Mouse (Mus musculus) midbrain, embryonic 12.5 days (tissue): ENCODE data around the gene Ly6g5c. TPM values are rescaled to one million over a fixed set of nuclear protein-coding genes. Genes with fewer than 3 reads are reported as not detected.

Source experiments
- ATAC-seq: fragments of 200-750 bp; cut with Nextera tagmentation; 2 replicates; pipeline ENCODE4 v1.8.0; 2017; ENCODE audit warnings: low read depth, moderate TSS enrichment, moderate library complexity; ENCODE audit not compliant: low FRiP score
- H3K27ac ChIP-seq: fragments of 300-500 bp; sonication (generic); replicated peaks from 2 replicates; pipeline ENCODE4 v1.5.1; 2016; ENCODE audit warnings: mild to moderate bottlenecking
- H3K27me3 ChIP-seq: fragments of 300-500 bp; sonication (generic); 2 replicates; pipeline ENCODE4 v1.6.1; 2016; ENCODE audit warnings: mild to moderate bottlenecking
- H3K36me3 ChIP-seq: fragments of 300-500 bp; sonication (generic); 2 replicates; pipeline ENCODE4 v1.6.1; 2016
- H3K4me1 ChIP-seq: fragments of 300-500 bp; sonication (generic); 2 replicates; pipeline ENCODE4 v1.6.1; 2016
- H3K4me2 ChIP-seq: fragments of 300-500 bp; sonication (generic); replicated peaks from 2 replicates; pipeline ENCODE4 v1.6.1; 2016; ENCODE audit warnings: mild to moderate bottlenecking, moderate library complexity
- H3K4me3 ChIP-seq: fragments of 300-500 bp; sonication (generic); 2 replicates; pipeline ENCODE4 v1.5.1; 2016; ENCODE audit warnings: mild to moderate bottlenecking
- H3K9ac ChIP-seq: fragments of 300-500 bp; sonication (generic); replicated peaks from 2 replicates; pipeline ENCODE4 v1.6.1; 2016; ENCODE audit warnings: mild to moderate bottlenecking, moderate library complexity
- H3K9me3 ChIP-seq: fragments of 300-500 bp; sonication (generic); 2 replicates; pipeline ENCODE4 v1.6.1; 2016; ENCODE audit warnings: mild to moderate bottlenecking
- WGBS: fragments of 180-500 bp; shearing (Covaris S2); methylation state at CpG from one replicate; pipeline ENCODE4 v1.1.7; 2016; 5-methylcytosine and 5-hydroxymethylcytosine counted together
- polyA plus RNA-seq: library from polyadenylated mRNA; unstranded; fragments of >200 nt; fragmentation: Nextera tagmentation; extraction: Ambion mirVana; gene quantifications from 2 replicates; pipeline ENCODE4 v1.2.1, GENCODE M21; 2016

Gene Ly6g5c
- polyA plus RNA-seq, 1 experiment from 2014 or later, result not detected

DNA sequence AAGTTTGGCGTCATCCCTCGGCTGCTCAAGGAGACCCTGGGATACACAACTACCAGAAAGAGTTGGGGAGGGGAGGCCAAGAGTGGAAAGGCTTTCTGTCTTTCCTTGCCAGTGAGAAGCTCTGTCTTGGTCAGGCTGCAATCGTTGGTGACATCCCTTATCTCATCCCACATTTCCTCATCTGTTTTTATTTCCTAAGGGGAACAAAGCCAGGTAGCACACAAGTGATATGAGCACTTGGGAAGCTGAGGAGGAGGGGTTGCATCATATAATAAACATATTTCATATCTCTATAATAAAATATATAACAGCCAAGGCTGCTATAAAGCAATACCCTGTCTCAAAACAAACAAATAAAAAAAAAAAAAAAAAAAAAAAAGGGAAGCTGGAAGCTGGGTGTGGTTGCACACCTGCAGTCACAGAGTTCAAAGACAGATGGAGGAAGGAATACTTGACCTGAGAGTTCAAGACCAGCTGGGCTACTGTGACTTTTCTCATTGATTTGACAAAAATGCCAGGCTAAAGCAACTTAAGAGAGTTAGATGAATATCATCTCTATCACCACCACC lies 24.1 kb upstream of the Ly6g5c start:
- ATAC-seq, result no peak
- no peaks in the 10 kb centered on the region for H3K4me1 ChIP-seq
- H3K36me3 ChIP-seq, result no peaks in the 10 kb centered on the region
- no peak overlapping the region for H3K9ac ChIP-seq
- no peak overlapping the region for H3K4me3 ChIP-seq
- no peak overlapping the region for H3K4me2 ChIP-seq
- no peak overlapping the region for H3K27ac ChIP-seq
- peaks cover 5% of the 10 kb centered on the region; the same call in 1 of the 2 replicates for H3K27me3 ChIP-seq
- no peaks in the 10 kb centered on the region for H3K9me3 ChIP-seq
- 89% methylated on average over 3 of the region's 3 CpGs for WGBS

DNA sequence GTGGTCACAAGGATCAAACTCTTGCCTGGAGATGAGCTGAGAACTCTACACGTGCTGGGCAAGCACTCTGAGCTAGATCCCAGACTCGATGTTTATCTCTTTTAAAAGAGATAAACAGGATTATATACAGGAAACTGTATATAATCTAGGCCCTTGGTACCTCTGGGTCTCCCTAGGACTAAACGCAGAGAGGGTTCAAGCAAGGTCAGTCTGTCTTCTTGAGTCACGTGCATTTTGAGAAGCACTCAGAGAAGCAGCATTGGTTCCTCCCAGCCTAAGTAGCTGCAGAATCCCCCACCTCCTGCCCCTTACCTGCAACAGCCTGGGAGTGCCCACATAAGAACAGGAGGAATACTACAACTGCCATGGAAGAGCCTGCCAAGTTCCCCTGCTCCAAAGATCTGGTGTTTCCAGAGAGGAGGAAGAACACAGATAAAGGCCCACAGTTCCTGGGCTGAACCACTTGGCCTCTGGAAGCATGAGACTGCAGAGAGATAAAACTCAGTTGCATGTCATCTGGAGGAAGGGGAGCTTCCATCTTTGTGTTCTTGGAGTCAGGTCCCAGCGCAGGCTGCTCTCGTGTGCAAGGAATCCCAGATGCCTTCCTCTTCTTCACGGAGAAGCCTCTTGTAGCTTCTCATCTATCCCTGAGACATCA lies 22.7 kb upstream of the Ly6g5c start, which contains the start of gene Ly6g6f:
TSS of gene Ly6g6f (minus strand) at position 403 of the 658 bp plus-strand sequence.
- Histone ChIP-seq H3K4me1 (peaks cover 7% of the 10 kb centered on the region), H3K36me3 (no peaks in the 10 kb centered on the region), H3K4me2 (no peak within 1 kb of the TSS), H3K9me3 (no peaks in the 10 kb centered on the region), H3K27me3 (no peaks in the 10 kb centered on the region), H3K9ac (no peak within 1 kb of the TSS), H3K4me3 (no peak within 1 kb of the TSS), H3K27ac (no peak within 1 kb of the TSS)
- ATAC-seq, result no peak
- 87% methylated on average over 7 of the region's 7 CpGs for WGBS

DNA sequence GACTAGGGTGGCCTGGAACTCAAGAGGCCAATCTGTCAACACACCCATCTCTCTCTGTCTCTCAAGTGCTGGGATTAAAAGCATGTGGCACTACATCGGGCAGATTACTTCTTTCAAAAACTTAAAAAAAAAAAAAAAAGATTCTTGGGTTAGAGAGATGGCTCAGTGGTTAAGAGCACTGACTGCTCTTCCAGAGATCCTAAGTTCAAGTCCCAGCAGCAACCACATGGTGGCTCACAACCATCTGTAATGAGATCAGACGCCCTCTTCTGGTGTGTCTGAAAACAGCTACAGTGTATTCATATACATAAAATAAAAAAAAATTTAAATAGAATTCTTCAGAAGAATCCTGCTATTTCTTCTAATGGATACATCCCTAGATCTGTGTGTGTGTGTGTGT lies 19.9 kb upstream of the Ly6g5c start:
- no peak for ATAC-seq
- 54% methylated on average over 2 of the region's 2 CpGs for WGBS
- H3K4me3 ChIP-seq, result no peak overlapping the region
- H3K4me1 ChIP-seq, result peaks cover 13% of the 10 kb centered on the region
- no peaks in the 10 kb centered on the region for H3K9me3 ChIP-seq
- H3K27ac ChIP-seq, result no peak overlapping the region
- peaks cover 20% of the 10 kb centered on the region for H3K36me3 ChIP-seq
- no peaks in the 10 kb centered on the region for H3K27me3 ChIP-seq
- no peak overlapping the region for H3K4me2 ChIP-seq
- no peak overlapping the region for H3K9ac ChIP-seq

DNA sequence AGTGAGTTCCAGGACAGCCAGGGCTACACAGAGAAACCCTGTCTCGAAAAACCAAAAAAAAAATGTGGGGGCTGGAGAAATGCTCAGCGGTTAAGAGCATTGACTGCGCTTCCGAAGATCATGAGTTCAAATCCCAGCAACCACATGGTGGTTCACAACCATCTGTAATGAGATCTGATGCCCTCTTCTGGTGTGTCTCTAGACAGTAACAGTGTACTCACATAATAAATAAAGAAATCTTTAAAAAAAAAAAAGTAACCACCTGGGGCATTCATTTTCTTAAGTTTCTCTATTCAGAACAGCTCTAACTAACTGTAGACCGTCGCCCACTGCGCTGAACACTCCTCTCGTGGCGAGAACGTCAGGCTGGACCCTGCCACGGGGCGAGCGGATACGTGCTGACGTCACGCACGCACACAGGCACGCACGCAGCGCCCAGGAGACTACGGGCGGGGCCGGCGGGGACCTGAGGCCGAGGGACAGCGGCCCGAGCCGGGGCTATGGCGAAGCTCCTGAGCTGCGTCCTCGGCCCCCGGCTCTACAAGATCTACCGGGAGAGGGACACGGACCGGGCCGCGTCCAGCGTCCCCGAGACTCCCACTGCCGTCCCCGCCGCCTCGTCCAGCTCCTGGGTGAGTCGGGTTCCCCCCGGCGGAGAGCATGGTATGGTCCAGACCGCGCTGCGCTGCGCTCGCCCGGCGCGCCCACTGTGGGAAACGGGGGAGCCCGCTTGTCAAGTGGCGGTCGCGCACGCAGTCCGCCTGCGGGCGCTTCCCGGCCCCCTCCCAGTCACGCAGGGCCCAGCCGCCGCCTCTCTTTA lies 19.0 kb upstream of the Ly6g5c start, which contains the start of gene Abhd16a:
TSS of gene Abhd16a (plus strand) at position 439 of the 820 bp plus-strand sequence.
- H3K4me3 ChIP-seq, result peak within 1 kb of the TSS; percentile 68
- ATAC-seq, result peak; percentile 98
- H3K36me3 ChIP-seq, result peaks cover 23% of the 10 kb centered on the region
- peak within 1 kb of the TSS; percentile 97 for H3K27ac ChIP-seq
- H3K9ac ChIP-seq, result peak within 1 kb of the TSS; percentile 82
- H3K9me3 ChIP-seq, result no peaks in the 10 kb centered on the region
- H3K27me3 ChIP-seq, result no peaks in the 10 kb centered on the region
- peaks cover 13% of the 10 kb centered on the region for H3K4me1 ChIP-seq
- 4% methylated on average over 66 of the region's 67 CpGs for WGBS
- peak within 1 kb of the TSS; percentile 59 for H3K4me2 ChIP-seq

DNA sequence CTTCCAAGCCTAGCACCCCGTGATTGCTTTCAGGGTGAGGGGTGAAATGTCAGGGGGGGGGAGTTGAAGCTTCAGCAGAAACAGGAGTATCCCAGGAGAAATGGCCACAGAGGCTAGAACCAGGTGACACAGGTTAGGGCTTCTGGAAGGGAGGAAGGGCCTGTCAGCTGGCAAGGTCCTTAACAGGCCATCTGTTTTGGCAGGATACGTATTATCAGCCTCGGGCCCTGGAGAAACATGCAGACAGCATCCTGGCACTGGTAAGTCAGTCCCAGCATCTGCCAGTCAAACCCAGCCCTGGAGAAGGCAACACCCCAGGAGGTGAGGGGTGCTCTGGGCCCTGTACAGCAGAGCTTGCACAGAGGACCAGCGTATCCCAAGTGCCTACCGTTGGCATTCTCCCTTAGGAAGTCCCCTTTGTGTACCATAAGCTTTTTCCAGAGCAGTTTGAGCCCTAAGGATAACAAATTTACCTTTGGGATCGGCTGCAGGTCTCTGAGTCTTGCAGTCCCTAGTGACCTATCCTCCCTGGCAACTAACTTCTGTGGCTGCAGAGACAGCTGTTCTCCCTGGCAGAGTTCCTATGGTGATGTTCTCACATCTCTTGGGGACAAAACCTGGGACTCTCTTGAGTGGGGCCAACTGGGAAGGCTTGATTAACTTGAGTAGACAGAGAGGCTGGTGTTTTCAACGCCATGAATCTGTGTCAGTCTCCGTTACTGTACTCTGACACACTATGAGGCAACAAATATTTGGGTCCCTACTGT lies 17.7 kb upstream of the Ly6g5c start:
- Histone ChIP-seq H3K9ac (peak overlapping the region; percentile 82), H3K4me2 (peak overlapping the region; percentile 59), H3K9me3 (no peaks in the 10 kb centered on the region), H3K4me3 (peak overlapping the region; percentile 68), H3K27ac (no peak overlapping the region), H3K4me1 (peaks cover 13% of the 10 kb centered on the region), H3K27me3 (no peaks in the 10 kb centered on the region), H3K36me3 (peaks cover 33% of the 10 kb centered on the region)
- 74% methylated on average over 8 of the region's 8 CpGs for WGBS
- no peak for ATAC-seq

DNA sequence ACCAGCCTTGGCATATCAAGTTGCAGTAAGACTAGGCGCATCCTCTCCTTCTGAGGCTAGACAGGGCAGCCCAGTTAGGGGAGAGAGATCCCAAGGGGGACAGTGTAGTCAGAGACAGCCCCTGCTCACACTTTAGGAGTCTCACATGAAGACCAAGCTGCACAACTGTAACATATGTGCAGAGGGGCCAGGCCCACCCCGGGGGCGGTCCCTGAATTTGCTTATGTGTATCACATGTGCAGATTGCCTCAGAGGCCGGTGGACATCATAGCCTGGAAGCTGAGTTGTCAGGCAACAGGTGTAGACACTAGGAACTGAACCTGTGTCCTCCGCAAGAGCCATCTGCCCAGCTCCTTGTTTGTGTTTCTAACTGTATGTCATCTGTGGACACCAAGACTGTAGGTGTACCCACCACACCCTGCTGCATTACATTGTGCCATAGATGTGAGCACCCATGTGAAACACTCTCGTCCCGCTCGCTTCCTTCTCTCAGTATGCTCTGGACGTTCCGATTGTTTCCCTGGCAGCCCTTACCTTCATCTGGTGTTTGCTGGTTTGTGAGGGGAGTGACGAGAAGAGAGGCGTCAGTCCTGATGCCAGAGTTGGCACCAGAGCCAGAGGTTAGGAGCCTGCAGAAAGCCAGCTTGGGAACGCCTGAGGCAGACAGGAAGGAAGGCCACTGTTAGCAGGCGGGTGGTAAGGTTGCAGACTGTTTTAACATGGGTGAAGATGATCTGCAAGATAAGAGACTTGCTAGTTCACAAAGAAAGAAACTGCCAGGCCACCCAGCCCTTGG lies 15.5 kb upstream of the Ly6g5c start:
- Histone ChIP-seq H3K9ac (no peak overlapping the region), H3K4me3 (no peak overlapping the region), H3K27me3 (no peaks in the 10 kb centered on the region), H3K27ac (no peak overlapping the region), H3K9me3 (no peaks in the 10 kb centered on the region), H3K4me2 (no peak overlapping the region), H3K4me1 (peaks cover 13% of the 10 kb centered on the region), H3K36me3 (peaks cover 54% of the 10 kb centered on the region)
- ATAC-seq, result no peak
- 91% methylated on average over 14 of the region's 14 CpGs for WGBS

DNA sequence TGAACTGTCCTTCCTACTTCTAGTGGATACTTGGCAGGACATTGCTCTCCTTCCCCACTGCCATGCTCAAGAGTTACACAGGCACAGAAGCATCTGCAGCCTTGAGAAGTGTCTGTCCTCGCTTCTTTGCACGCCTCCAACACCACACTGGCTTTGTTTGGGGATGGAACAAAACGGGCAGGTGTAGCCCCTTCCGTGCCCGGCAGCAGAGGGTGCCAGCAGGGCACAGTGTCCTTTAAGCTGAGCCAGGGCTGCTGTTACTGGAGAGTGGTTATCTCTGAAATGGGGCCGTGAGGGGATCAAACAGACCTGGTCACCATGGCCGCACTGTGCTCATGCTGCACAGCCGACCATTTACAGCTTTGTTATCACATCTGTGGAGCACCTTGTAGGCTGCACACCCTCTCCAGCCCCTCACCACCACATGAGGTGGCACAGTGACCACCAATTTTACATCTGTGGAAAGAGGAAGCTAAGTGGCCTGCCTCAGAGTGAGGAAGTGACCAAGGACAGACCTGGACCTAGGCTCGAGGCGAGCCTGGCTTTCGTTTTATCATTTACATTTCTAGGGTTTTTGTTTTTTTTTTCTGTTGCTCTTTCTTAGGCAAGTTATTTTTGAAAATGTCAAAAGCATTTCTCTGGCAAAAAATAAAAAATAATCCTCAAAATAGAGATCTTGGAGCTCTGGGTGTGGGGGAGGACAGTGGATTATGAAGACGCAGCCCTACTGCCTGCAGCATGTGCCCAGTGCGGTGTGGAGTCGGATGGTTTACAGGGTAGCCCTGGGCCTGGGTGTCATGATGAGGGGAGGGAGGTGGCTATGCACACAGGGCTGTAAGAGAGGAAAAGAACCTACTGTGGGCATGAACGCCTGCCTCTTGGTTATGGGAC lies 13.4 kb upstream of the Ly6g5c start:
- Histone ChIP-seq H3K9ac (no peak overlapping the region), H3K4me2 (no peak overlapping the region), H3K4me1 (peaks cover 12% of the 10 kb centered on the region), H3K9me3 (no peaks in the 10 kb centered on the region), H3K27me3 (no peaks in the 10 kb centered on the region), H3K27ac (no peak overlapping the region), H3K4me3 (no peak overlapping the region), H3K36me3 (peaks cover 75% of the 10 kb centered on the region)
- ATAC-seq, result no peak
- WGBS, result 91% methylated on average over 15 of the region's 15 CpGs

DNA sequence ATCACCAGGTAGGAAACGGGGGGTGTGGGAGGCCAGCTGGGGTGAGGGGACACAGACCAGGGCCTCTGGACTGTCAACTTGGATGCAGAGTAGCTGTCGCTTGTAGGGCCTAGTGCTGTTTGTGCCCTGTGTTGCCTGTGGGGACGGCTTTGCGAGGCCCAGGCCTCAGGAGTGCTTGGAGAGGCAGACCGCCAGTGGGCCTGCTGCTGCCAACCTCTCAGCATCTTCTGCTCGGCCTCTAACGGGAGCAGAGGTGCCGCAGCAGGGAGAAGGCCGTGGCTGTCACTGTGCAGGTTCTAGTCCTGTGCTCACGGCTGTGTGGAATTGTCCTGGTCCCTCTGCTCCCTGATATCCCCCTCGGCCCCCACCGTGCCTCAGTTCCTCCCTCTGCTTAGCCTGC lies 11.5 kb upstream of the Ly6g5c start:
- no peaks in the 10 kb centered on the region for H3K4me1 ChIP-seq
- 87% methylated on average over 12 of the region's 12 CpGs for WGBS
- 0 out of 2 replicates have a peak overlapping the region, but pooled peaks have one; percentile 34 for H3K9ac ChIP-seq
- H3K27me3 ChIP-seq, result no peaks in the 10 kb centered on the region
- no peak overlapping the region for H3K4me2 ChIP-seq
- no peak overlapping the region for H3K4me3 ChIP-seq
- no peak overlapping the region for H3K27ac ChIP-seq
- ATAC-seq, result no peak
- H3K9me3 ChIP-seq, result no peaks in the 10 kb centered on the region
- H3K36me3 ChIP-seq, result peaks cover 89% of the 10 kb centered on the region

DNA sequence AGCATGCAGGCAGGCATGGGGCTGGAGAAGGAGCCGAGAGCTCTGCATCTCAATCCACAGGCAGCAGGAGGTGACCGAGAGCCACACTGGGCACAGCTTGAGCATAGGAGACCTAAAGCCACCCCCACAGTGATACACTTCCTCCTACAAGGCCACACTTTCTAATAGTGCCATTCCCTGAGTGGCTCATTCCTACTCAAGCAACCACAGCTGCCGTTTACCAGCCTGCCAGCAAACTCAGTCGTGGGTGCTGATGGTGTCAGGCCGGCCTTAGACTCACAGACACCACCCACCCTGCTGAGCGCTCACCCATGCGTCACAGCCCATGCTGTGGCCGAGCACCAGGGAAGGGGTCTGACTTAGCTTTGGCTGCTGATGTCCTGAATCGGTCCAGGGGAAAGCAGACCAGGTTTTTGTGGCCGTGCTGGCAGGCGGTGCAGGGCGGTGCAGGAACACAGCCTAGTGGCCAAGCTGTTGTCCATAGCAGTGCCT lies 10.9 kb upstream of the Ly6g5c start:
- H3K9ac ChIP-seq, result no peak overlapping the region
- no peak overlapping the region for H3K4me3 ChIP-seq
- WGBS, result 71% methylated on average over 12 of the region's 12 CpGs
- ATAC-seq, result no peak
- H3K27me3 ChIP-seq, result no peaks in the 10 kb centered on the region
- H3K9me3 ChIP-seq, result no peaks in the 10 kb centered on the region
- H3K4me1 ChIP-seq, result no peaks in the 10 kb centered on the region
- peaks cover 89% of the 10 kb centered on the region for H3K36me3 ChIP-seq
- H3K27ac ChIP-seq, result no peak overlapping the region
- H3K4me2 ChIP-seq, result no peak overlapping the region

DNA sequence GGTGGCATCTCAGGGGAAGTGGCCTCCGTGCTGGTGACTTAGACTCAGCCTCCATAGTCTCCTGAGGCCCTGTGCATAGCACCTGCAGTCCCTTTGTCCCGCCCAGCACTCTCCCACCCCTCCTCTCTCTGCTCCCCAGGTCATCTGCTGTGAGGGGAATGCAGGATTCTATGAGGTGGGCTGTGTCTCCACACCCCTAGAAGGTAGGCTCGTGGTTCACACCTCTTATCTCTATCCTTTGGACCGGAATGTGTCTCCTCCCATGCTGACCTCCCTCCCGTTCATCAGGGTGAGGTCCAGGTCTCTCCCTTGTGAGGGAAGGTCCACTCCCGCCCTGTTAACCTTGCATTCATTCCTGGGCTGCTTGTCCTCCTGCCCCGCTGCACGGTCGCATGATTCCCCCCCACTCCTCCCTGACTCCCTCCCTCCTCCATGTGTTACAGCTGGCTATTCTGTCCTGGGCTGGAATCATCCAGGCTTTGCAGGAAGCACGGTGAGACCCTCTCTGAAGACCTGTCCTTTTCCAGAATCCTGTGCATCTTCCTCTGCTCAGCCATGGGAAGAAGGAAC lies 7.8 kb upstream of the Ly6g5c start:
- H3K4me2 ChIP-seq, result no peak overlapping the region
- H3K27ac ChIP-seq, result no peak overlapping the region
- peaks cover 84% of the 10 kb centered on the region for H3K36me3 ChIP-seq
- no peak overlapping the region for H3K9ac ChIP-seq
- no peaks in the 10 kb centered on the region for H3K4me1 ChIP-seq
- 83% methylated on average over 10 of the region's 10 CpGs for WGBS
- ATAC-seq, result no peak
- H3K27me3 ChIP-seq, result no peaks in the 10 kb centered on the region
- H3K9me3 ChIP-seq, result no peaks in the 10 kb centered on the region
- H3K4me3 ChIP-seq, result no peak overlapping the region
